Mouse (Mus musculus) liver, adult 2 months (tissue): ENCODE results near the gene Rad50. TPM values are rescaled to one million over a fixed set of nuclear protein-coding genes. Genes with fewer than 3 reads are reported as not detected.

Experiments used
- DNase-seq: peaks from one replicate; pipeline ENCODE4 v3.0.0-alpha.2; 2011; ENCODE audit warnings: low read depth, low spot score; ENCODE audit errors: extremely low read depth
- H3K27ac ChIP-seq: fragments of 200-500 bp; replicated peaks from 2 replicates; pipeline ENCODE4 v1.5.1; 2012; ENCODE audit warnings: low read depth, mild to moderate bottlenecking, control low read depth, inconsistent platforms, low read length; ENCODE audit not compliant: insufficient read depth
- H3K27me3 ChIP-seq: fragments of 200-500 bp; 2 replicates; pipeline ENCODE4 v1.6.1; 2012; ENCODE audit warnings: mild to moderate bottlenecking, moderate library complexity, low read length, inconsistent platforms; ENCODE audit not compliant: control insufficient read depth, insufficient read depth
- H3K36me3 ChIP-seq: fragments of 200-500 bp; 2 replicates; pipeline ENCODE4 v1.6.1; 2012; ENCODE audit warnings: low read length, inconsistent platforms; ENCODE audit not compliant: control insufficient read depth, insufficient read depth
- H3K4me1 ChIP-seq: fragments of 200-500 bp; 2 replicates; pipeline ENCODE4 v1.6.1; 2011; ENCODE audit warnings: low read length; ENCODE audit not compliant: control insufficient read depth, insufficient read depth
- H3K4me3 ChIP-seq: fragments of 200-500 bp; 2 replicates; pipeline ENCODE4 v1.5.1; 2011; ENCODE audit warnings: low read depth, mild to moderate bottlenecking, control low read depth, low read length, moderate library complexity; ENCODE audit not compliant: insufficient read depth
- H3K79me2 ChIP-seq: fragments of 200-500 bp; 2 replicates; pipeline ENCODE4 v1.6.1; 2012; ENCODE audit warnings: inconsistent platforms, mild to moderate bottlenecking, low read length, moderate library complexity; ENCODE audit not compliant: control insufficient read depth, insufficient read depth
- H3K9ac ChIP-seq: fragments of 200-500 bp; 2 replicates; pipeline ENCODE4 v1.6.1; 2012; ENCODE audit warnings: low read depth, mild to moderate bottlenecking, control low read depth, inconsistent platforms, low read length
- CTCF ChIP-seq: fragments of 200-500 bp; IDR thresholded peaks from 2 replicates; pipeline ENCODE4 v1.5.1; 2011; ENCODE audit warnings: low read depth, low read length, control low read depth
- POLR2A ChIP-seq: fragments of 200-500 bp; IDR thresholded peaks from 2 replicates; pipeline ENCODE4 v1.6.1; 2011; ENCODE audit warnings: low read length, control low read depth; ENCODE audit not compliant: insufficient read depth; ENCODE audit errors: extremely low read depth
- WGBS: fragments of 180-500 bp; shearing (Covaris S2); methylation state at CpG from one replicate; pipeline ENCODE4 v1.1.7; 2018; 5-methylcytosine and 5-hydroxymethylcytosine counted together
- polyA plus RNA-seq: library from polyadenylated mRNA; depleted of rRNA; stranded (reverse); fragments of >200 nt; gene quantifications from 2 replicates; pipeline ENCODE4 v1.2.3, GENCODE M21; 2012
- total RNA-seq: library from RNA; depleted of rRNA; stranded (reverse); fragments of >200 nt; gene quantifications from 2 replicates; pipeline ENCODE4 v1.2.3, GENCODE M21; 2014

The Rad50 gene
- total and polyA plus RNA-seq, 2 experiments: 1.7 to 4.9 TPM

- 61% methylated on average over 18 of the region's 18 CpGs for WGBS
These were observed 28.0 kb upstream of the Rad50 start for GRCm38 (mm10) chr11:53734970-53735681.

GRCm38 (mm10) chr11:53734431-53734830, 27.3 kb upstream of the Rad50 start:
- TF ChIP-seq POLR2A: no peak
- TF ChIP-seq CTCF: no peak
- Histone ChIP-seq H3K4me3 (no peak overlapping the region), H3K27me3 (no peaks in the 10 kb centered on the region), H3K36me3 (no peaks in the 10 kb centered on the region), H3K27ac (no peak overlapping the region), H3K4me1 (no peaks in the 10 kb centered on the region), H3K9ac (no peak overlapping the region), H3K79me2 (no peaks in the 10 kb centered on the region)
- WGBS: 66% methylated on average over 2 of the region's 2 CpGs
- DNase-seq: no peak

More at GRCm38 (mm10) chr11:53734970-53735681, 28.0 kb upstream of the Rad50 start:
- Histone ChIP-seq H3K36me3 (no peaks in the 10 kb centered on the region), H3K27ac (no peak overlapping the region), H3K9ac (no peak overlapping the region), H3K4me3 (no peak overlapping the region), H3K4me1 (no peaks in the 10 kb centered on the region), H3K27me3 (no peaks in the 10 kb centered on the region), H3K79me2 (no peaks in the 10 kb centered on the region)
- no peak for DNase-seq
- TF ChIP-seq POLR2A (no peak), CTCF (no peak)

GRCm38 (mm10) chr11:53733824-53734223, 26.7 kb upstream of the Rad50 start:
- Histone ChIP-seq H3K9ac (no peak overlapping the region), H3K4me1 (no peaks in the 10 kb centered on the region), H3K79me2 (no peaks in the 10 kb centered on the region), H3K36me3 (no peaks in the 10 kb centered on the region), H3K4me3 (no peak overlapping the region), H3K27me3 (no peaks in the 10 kb centered on the region), H3K27ac (no peak overlapping the region)
- peak; percentile 21 for DNase-seq
- WGBS: 90% methylated on average over 7 of the region's 7 CpGs
- TF ChIP-seq POLR2A: no peak
- TF ChIP-seq CTCF: no peak; the same call in 1 of the 2 replicates

GRCm38 (mm10) chr11:53732244-53732643, 25.1 kb upstream of the Rad50 start:
- TF ChIP-seq POLR2A: no peak
- no peak for TF ChIP-seq CTCF
- no peak for DNase-seq

DNA sequence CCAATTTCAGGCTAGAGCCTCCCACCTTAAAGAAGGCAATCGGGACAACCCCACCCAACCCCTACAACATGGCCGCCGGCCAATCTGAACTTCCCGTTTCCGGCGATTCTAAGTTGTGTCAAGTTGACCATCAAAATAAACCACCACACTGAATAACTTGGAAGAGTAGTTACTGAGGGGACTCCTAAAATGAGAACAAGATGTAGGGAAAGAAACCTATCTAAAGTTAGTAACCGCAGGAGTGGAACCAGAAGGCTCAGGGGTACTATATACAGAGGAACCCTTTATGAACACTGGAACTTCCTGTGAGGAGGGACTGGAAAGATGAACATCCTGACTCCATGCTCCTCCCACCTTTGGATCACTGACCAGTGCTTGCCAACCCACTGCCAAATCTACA, 24.3 kb upstream of the Rad50 start:
- no peak overlapping the region for H3K9ac ChIP-seq
- no peaks in the 10 kb centered on the region for H3K79me2 ChIP-seq
- no peak for TF ChIP-seq POLR2A
- TF ChIP-seq CTCF: no peak
- no peak overlapping the region for H3K27ac ChIP-seq
- H3K27me3 ChIP-seq: no peaks in the 10 kb centered on the region
- no peaks in the 10 kb centered on the region for H3K4me1 ChIP-seq
- no peak for DNase-seq
- 92% methylated on average over 7 of the region's 7 CpGs for WGBS
- no peaks in the 10 kb centered on the region for H3K36me3 ChIP-seq
- H3K4me3 ChIP-seq: no peak overlapping the region

More at GRCm38 (mm10) chr11:53732244-53732643, 25.1 kb upstream of the Rad50 start:
- WGBS: 86% methylated on average over 8 of the region's 8 CpGs
- Histone ChIP-seq H3K4me3 (no peak overlapping the region), H3K9ac (no peak overlapping the region), H3K79me2 (no peaks in the 10 kb centered on the region), H3K27me3 (no peaks in the 10 kb centered on the region), H3K4me1 (no peaks in the 10 kb centered on the region), H3K36me3 (no peaks in the 10 kb centered on the region), H3K27ac (no peak overlapping the region)

DNA sequence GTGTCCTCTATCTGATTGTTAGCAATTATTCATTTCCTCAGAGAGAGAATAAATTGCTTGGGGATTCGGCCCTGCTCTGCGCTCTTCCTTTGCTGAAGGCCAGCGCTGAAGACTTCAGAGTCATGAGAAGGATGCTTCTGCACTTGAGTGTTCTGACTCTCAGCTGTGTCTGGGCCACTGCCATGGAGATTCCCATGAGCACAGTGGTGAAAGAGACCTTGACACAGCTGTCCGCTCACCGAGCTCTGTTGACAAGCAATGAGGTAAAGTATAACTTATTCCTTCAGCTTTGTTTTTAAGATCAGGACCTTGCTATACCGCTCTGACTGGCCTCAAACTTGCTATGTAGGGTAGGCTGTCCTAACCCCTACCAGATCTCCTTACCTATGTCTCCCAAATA, 13.6 kb upstream of the Rad50 start, which contains the start of gene Il5:
Gene Il5 (plus strand): TSS at position 80 of the 400 bp plus-strand sequence.
- WGBS: 76% methylated on average over 6 of the region's 6 CpGs
- Histone ChIP-seq H3K4me3 (no peak within 1 kb of the TSS), H3K36me3 (no peaks in the 10 kb centered on the region), H3K27me3 (no peaks in the 10 kb centered on the region), H3K27ac (no peak within 1 kb of the TSS), H3K9ac (no peak within 1 kb of the TSS), H3K79me2 (no peaks in the 10 kb centered on the region), H3K4me1 (no peaks in the 10 kb centered on the region)
- TF ChIP-seq POLR2A (no peak), CTCF (no peak)
- no peak for DNase-seq
